Mouse (Mus musculus): ENCODE measurements around the gene Crisp2. TPM values are rescaled to one million over a fixed set of nuclear protein-coding genes. Genes with fewer than 3 reads are reported as not detected.
"Not testable (repeated sequence)": the region's sequence is repeated elsewhere in the genome, so short reads cannot be mapped to it uniquely, and the experiment has no call there.

Crisp2 gene
- polyA plus RNA-seq, 1 experiment = not detected

DNA sequence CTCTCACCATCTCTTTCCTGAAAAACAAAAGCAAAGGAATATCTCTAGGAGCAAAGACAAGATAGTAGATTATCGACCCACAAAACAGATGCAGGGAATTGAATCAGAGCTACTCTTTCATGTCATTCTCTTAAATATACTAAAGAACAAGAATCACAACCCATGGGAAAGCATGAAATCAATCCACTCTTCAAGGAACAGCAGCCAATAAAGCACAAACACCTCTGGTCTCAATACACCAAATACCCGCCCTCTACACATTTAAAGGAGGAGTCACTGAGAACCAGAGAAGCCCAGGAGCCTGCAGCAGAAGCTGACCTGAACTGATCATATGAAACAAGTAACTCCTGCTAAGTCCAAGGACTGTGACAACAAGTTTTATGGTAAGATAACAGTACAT lies 80.0 kb downstream of the Crisp2 start, which contains the start of gene Esp1:
Gene Esp1 (plus strand): TSS at position 301 of the 400 bp plus-strand sequence.
- Histone ChIP-seq H3K27ac (ENCODE audit: insufficient read depth, low read depth, low read length) (no peak within 1 kb of the TSS), H3K4me1 (ENCODE audit: control insufficient read depth, insufficient read depth, low read length) (no peaks in the 10 kb centered on the region), H3K4me3 (ENCODE audit: insufficient read depth, low read length) (no peak within 1 kb of the TSS)
- TF ChIP-seq CTCF (IDR thresholded peaks at IDR 0.05; ENCODE audit: low read depth, low read length) (no peak), POLR2A (IDR thresholded peaks at IDR 0.05; ENCODE audit: borderline replicate concordance, low read depth, low read length) (no peak)

DNA sequence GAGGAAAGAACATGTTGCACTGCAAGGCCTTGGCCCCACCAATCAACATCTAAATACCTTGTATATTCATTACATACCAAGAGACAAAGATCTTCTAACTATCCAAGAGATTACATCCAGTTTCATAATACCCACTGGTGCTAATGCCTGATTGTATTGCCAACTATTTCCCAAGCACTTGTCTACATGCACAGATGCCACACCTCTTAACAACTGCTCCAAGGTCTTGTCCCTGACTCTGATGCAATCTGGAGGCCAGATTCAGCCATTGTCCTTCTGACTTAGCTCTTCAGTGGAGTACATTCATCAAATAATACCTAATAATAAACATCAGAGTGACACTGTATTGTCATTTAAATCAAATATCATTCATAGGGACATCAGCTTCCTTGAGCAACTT lies 89.7 kb downstream of the Crisp2 start:
- not testable (repeated sequence) for H3K4me3 ChIP-seq (ENCODE audit: insufficient read depth, low read length); H3K27ac ChIP-seq (ENCODE audit: insufficient read depth, low read depth, low read length)

DNA sequence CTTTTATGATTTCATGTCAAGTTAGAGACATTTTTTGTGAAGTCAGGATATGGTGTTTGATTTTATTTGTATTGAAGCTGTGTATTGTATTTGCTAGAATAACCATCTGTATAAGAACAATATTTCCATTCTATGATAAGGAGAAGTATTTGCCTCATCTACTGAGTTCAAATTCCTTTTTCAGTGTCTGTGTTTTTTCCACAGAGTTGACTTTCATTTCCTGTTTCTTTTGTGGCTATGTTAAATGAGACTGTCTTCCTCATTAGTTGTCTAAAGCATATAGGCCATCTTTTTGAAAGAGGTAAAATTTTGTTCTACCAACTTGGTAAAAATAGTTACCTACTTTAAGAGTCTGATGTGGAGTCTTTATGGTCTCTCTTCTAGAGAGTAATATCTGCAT lies 90.5 kb downstream of the Crisp2 start:
- H3K27ac ChIP-seq (ENCODE audit: insufficient read depth, low read depth, low read length) = no peak overlapping the region
- no peaks in the 10 kb centered on the region for H3K4me1 ChIP-seq (ENCODE audit: control insufficient read depth, insufficient read depth, low read length)
- H3K4me3 ChIP-seq (ENCODE audit: insufficient read depth, low read length) = no peak overlapping the region
- TF ChIP-seq CTCF (IDR thresholded peaks at IDR 0.05; ENCODE audit: low read depth, low read length) (no peak), POLR2A (IDR thresholded peaks at IDR 0.05; ENCODE audit: borderline replicate concordance, low read depth, low read length) (no peak)

More for the DNA sequence above, 89.7 kb downstream of the Crisp2 start:
- not testable (repeated sequence) for H3K4me1 ChIP-seq (ENCODE audit: control insufficient read depth, insufficient read depth, low read length)

Other genes with a start within 250 kb of the Crisp2 start
- not detected in 2 replicates for gene Esp6, start 245.5 kb downstream of the Crisp2 start, polyA plus RNA-seq (2012; ENCODE audit: insufficient read depth, insufficient read length, missing spikeins)
- not detected in 2 replicates for gene Esp4, start 208.4 kb downstream of the Crisp2 start, polyA plus RNA-seq (2012; ENCODE audit: insufficient read depth, insufficient read length, missing spikeins)
- gene Esp3, start 174.9 kb downstream of the Crisp2 start, polyA plus RNA-seq (2012; ENCODE audit: insufficient read depth, insufficient read length, missing spikeins) = not detected in 2 replicates
- not detected in 2 replicates for gene Esp1, start 79.9 kb downstream of the Crisp2 start, polyA plus RNA-seq (2012; ENCODE audit: insufficient read depth, insufficient read length, missing spikeins)
- gene Rhag, start 4.1 kb upstream of the Crisp2 start, polyA plus RNA-seq (2012; ENCODE audit: insufficient read depth, insufficient read length, missing spikeins) = 0.39 TPM in 1 of 2 replicates, not detected in the other
- 2.9 and 3.4 TPM in 2 replicates for gene 9130008F23Rik, start 73.6 kb upstream of the Crisp2 start, polyA plus RNA-seq (2012; ENCODE audit: insufficient read depth, insufficient read length, missing spikeins)
- not detected in 2 replicates for gene Glyatl3, start 107.3 kb upstream of the Crisp2 start, polyA plus RNA-seq (2012; ENCODE audit: insufficient read depth, insufficient read length, missing spikeins)
- 21.1 and 22.0 TPM in 2 replicates for gene Mut, start 127.7 kb upstream of the Crisp2 start, polyA plus RNA-seq (2012; ENCODE audit: insufficient read depth, insufficient read length, missing spikeins)
- 11.4 and 14.2 TPM in 2 replicates for gene Cenpq, start 128.0 kb upstream of the Crisp2 start, polyA plus RNA-seq (2012; ENCODE audit: insufficient read depth, insufficient read length, missing spikeins)

All from bone marrow macrophage, adult 2 months (primary cell).